Mouse (Mus musculus): ENCODE measurements around the gene Wdr46. TPM values are rescaled to one million over a fixed set of nuclear protein-coding genes. Genes with fewer than 3 reads are reported as not detected.

Wdr46 gene
- polyA plus RNA-seq, 1 experiment from 2014 or later = 52.5 TPM

DNA sequence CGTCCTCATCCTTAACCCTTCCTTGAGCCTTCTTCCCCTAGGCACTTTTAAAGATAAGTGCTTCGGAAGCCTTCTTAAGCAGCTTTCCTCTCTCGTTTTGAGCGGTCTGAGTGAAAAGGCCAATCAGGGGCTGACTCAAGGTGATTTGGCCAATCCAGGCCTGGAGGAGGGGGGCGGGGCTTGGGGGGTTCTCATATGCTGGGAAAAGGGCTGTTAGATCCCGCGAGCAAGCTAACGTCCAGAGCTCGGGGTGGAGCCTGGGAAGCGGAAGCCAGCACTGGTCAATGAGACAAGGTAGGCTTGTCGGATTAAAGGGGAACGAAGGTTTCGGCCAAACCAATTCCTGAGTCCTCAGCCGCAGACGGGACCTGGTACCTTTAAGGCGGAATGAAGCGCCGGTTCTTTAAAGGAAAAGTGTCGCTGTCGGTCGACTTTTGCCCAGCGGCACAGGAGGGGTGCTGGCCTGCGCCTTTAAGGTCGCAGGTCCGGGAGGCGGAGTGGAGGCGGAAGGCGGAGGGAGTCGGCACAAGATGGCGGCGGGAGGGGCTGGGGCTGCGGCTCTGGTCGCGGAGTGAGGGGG lies 24.7 kb upstream of the Wdr46 start, which contains the start of the genes Tapbp and Zbtb22:
Tapbp (plus strand) TSS at position 229 of the 580 bp plus-strand sequence.
Zbtb22 (plus strand) TSS at position 234 of the 580 bp plus-strand sequence.
- Histone ChIP-seq H3K4me3 (peak within 1 kb of the TSS; percentile 74), H3K27ac (replicated peaks) (peak within 1 kb of the TSS; percentile 97), H3K4me1 (peaks cover 74% of the 10 kb centered on the region), H3K27me3 (ENCODE audit: low read depth, poor library complexity, severe bottlenecking) (peaks cover 18% of the 10 kb centered on the region), H3K36me3 (peaks cover 62% of the 10 kb centered on the region), H3K9me3 (replicated peaks) (no peaks in the 10 kb centered on the region)
- WGBS = under 1% methylated on average over 34 of the region's 34 CpGs
- DNase-seq (ENCODE audit: low spot score) = peak; percentile 98

DNA sequence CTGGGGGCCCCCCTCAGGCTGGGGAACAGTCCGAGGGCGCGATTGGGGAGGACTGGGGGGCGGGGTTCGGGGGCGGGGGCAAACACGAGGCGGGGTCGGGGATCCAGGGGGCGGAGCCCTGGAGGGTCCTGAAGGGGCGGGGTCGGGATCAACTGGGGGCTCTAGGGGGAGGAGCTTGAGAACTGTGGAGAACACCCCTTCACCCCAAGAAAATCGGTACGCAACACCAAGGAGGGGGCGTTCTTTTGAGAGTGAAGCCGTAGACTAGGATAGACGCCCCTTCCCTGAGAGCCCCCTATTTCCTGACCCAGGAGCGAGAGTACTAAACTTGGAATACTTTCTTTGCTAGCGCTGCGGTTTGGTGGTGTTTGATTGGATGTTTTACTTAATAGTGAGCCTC lies 24.2 kb upstream of the Wdr46 start:
- peaks cover 18% of the 10 kb centered on the region for H3K27me3 ChIP-seq (ENCODE audit: low read depth, poor library complexity, severe bottlenecking)
- 2% methylated on average over 18 of the region's 20 CpGs for WGBS
- H3K9me3 ChIP-seq (replicated peaks) = no peaks in the 10 kb centered on the region
- peaks cover 76% of the 10 kb centered on the region for H3K4me1 ChIP-seq
- no peak for DNase-seq (ENCODE audit: low spot score)
- H3K36me3 ChIP-seq = peaks cover 57% of the 10 kb centered on the region
- H3K4me3 ChIP-seq = peak overlapping the region; percentile 74
- peak overlapping the region; percentile 97 for H3K27ac ChIP-seq (replicated peaks)

DNA sequence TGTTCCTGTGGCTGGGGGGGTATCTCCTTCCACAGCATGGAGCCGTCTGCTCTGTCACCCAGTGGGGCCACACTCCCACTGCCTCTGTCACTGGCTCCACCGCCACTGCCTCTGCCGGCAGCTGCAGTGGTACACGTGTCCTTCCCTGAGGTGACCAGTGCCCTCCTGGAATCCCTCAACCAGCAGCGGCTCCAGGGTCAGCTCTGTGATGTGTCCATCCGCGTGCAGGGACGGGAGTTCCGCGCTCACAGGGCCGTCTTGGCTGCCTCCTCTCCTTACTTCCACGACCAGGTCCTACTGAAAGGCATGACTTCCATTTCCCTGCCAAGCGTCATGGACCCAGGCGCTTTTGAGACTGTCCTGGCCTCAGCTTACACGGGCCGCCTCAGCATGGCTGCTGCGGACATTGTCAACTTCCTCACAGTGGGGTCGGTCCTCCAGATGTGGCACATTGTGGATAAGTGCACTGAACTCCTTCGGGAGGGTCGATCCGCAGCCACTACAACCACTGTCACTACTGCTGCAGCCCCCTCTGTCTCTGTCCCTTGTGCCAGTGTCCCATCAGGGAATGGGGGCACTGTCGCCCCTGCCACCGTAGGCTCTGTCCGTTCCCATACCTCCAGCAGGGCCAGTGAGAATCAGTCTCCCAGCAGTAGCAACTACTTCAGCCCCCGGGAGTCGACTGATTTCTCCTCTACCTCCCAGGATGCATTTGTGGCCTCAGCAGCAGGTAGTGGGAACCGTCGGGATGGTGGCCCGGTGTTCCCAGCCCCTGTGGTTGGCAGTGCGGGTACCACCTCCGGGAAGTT lies 23.4 kb upstream of the Wdr46 start:
- Histone ChIP-seq H3K27me3 (ENCODE audit: low read depth, poor library complexity, severe bottlenecking) (peaks cover 18% of the 10 kb centered on the region), H3K36me3 (peaks cover 50% of the 10 kb centered on the region), H3K4me1 (peaks cover 70% of the 10 kb centered on the region), H3K4me3 (peak overlapping the region; percentile 74), H3K9me3 (replicated peaks) (no peaks in the 10 kb centered on the region), H3K27ac (replicated peaks) (0 out of 2 replicates have a peak overlapping the region, but pooled peaks have one; percentile 97)
- 75% methylated on average over 31 of the region's 31 CpGs for WGBS
- DNase-seq (ENCODE audit: low spot score) = no peak

DNA sequence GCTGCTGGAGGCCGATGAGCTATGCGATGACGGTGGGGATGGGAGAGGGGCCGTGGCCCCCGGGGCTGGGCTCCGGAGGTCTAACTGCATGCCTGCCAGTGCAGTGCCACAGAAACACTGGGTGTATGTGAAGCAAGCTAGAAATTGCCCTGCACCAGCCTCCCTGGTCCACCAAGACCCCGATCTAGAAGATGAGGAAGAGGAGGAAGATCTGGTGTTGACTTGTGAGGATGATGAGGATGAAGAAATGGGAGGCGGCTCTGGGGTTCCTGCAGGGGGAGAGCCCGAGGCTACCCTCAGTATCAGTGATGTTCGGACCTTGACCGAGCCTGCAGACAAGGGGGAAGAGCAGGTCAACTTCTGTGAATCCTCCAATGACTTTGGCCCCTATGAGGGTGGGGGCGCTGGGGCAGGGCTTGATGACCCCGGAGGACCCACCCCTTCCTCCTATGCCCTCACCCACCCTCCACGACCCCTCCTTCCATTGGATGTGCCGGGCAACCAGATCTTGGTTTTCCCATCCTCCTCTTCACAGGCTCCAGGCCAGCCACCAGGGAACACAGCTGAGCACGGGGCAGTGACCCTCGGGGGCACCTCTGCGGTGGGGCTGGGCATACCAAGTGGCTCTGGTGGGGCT lies 22.7 kb upstream of the Wdr46 start:
- Histone ChIP-seq H3K4me3 (peak overlapping the region; percentile 74), H3K9me3 (replicated peaks) (no peaks in the 10 kb centered on the region), H3K4me1 (peaks cover 67% of the 10 kb centered on the region), H3K27me3 (ENCODE audit: low read depth, poor library complexity, severe bottlenecking) (peaks cover 18% of the 10 kb centered on the region), H3K36me3 (peaks cover 42% of the 10 kb centered on the region), H3K27ac (replicated peaks) (0 out of 2 replicates have a peak overlapping the region, but pooled peaks have one; percentile 13)
- DNase-seq (ENCODE audit: low spot score) = no peak
- WGBS = 82% methylated on average over 18 of the region's 18 CpGs

DNA sequence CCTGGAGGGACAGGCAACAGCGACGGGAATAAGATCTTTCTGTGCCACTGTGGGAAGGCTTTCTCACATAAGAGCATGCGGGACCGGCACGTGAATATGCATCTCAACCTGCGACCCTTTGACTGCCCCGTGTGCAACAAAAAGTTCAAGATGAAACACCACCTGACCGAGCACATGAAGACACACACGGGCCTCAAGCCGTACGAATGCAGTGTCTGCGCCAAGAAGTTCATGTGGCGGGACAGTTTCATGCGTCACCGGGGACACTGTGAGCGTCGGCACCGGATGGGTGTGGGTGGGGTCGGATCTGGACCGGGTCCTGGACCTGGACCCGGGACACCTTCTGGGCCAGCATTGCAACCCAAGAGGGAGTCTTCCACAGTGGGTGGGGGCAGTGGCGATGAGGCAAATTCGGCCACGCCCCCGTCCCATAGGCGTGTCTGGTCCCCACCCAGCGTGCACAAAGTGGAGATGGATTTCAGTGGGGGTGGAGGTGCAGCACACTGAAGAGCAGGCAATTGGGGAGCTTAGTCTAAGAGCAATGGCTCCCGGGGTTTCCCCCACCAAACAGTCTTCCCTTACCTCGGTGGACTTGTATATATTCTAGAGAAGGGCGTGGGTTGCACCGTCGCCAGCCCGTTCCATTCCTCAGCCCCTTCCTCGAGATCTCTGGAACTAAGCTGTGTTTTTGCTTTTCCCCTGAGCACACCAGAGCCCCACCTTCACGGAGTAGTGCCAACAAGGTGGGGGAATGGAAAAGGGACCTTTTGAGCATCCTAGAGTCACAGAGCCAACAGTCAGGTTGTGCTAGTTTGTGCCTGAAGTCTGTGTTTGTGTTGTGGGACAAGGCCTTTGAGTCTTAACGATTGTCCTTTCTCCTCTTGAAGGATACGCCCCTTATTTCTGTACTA lies 21.9 kb upstream of the Wdr46 start:
- DNase-seq (ENCODE audit: low spot score) = no peak
- Histone ChIP-seq H3K36me3 (peaks cover 35% of the 10 kb centered on the region), H3K9me3 (replicated peaks) (no peaks in the 10 kb centered on the region), H3K4me3 (peak overlapping the region; percentile 74), H3K27ac (replicated peaks) (no peak overlapping the region), H3K27me3 (ENCODE audit: low read depth, poor library complexity, severe bottlenecking) (peaks cover 18% of the 10 kb centered on the region), H3K4me1 (peaks cover 67% of the 10 kb centered on the region)
- 63% methylated on average over 37 of the region's 37 CpGs for WGBS

DNA sequence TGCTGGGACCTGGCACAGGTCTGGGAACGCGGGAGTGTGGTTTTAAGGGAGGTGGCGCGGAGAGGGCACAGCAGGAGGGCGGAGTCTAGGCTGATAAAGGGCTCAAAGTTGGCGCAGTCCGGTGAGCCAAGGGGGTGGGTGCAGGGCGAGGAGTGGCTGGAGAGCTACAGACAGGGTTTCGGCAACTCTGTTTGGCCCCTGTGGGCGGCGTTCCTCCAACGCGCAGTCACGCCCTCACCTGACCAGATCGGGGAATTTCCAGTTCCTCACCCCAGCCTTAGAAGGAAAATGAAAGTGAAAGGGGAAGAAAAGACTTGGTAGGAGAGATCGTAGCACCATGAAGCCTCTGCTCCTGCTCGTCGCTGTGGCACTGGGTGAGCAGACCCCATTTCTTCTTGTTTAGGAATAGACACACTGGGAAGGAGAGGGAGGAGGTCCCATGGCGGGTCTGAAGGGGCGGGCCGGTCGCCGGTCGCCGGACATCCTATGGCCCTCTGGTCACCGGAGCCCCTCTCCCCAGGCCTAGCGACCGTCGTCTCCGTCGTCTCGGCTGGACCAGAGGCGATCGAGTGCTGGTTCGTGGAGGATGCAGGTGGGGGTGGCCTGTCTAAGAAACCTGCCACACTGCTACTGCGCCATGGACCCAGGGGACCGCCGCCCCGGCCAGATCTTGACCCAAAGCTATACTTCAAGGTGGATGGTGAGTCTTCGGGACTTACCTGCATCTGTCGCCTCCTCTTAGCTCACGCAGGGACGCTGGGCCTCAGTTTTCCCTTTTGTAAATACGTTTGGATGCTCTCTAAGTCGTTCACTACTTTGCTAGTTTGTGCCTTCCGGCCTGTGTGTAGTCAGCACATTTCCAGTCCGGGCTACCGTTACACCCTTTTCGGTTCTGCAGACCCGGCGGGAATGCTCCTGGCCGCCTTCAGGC lies 20.8 kb upstream of the Wdr46 start:
- H3K4me3 ChIP-seq = peak overlapping the region; percentile 74
- peaks cover 18% of the 10 kb centered on the region for H3K27me3 ChIP-seq (ENCODE audit: low read depth, poor library complexity, severe bottlenecking)
- peak; percentile 48 for DNase-seq (ENCODE audit: low spot score)
- under 1% methylated on average over 52 of the region's 52 CpGs for WGBS
- H3K27ac ChIP-seq (replicated peaks) = peak overlapping the region; percentile 83
- peaks cover 59% of the 10 kb centered on the region for H3K4me1 ChIP-seq
- peaks cover 24% of the 10 kb centered on the region for H3K36me3 ChIP-seq
- H3K9me3 ChIP-seq (replicated peaks) = no peaks in the 10 kb centered on the region

DNA sequence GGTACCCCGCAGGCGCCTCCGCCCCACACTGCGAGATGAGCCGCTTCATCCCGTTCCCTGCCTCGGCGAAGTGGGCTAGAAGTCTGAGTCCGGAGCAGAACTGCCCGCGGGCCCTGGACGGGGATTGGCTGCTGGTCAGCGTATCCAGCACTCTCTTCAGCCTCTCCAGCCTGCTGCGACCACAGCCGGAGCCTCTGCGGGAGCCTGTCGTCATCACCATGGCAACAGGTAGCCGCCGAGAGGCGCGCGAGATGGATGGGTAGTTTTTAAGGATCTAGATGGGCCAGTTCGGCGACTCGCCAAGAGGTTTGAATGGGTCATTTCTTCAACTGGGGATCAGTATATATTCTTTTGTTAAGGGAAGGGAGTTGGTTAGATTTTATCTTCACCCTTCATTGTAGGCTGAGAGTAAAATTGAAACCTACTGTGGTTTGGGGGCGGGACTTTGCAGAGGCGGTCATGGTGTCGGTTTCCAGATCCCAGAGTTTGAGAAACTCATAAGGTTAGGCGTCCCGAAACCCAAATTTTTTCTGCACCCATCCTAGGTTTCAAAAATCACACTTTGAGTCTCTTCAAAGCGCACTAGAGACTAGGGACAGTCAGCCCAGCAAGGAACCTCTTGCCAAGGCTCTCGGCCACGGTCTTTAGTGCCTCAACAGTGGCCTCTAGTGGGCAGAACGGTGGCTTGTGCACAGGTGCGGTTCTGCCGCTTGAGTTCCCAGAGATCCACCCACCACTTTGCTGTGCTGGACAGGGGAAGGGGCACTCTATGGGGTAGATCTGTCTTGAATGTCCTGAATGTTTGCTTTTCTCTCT lies 20.0 kb upstream of the Wdr46 start:
- peak overlapping the region; percentile 74 for H3K4me3 ChIP-seq
- peak overlapping the region; percentile 83 for H3K27ac ChIP-seq (replicated peaks)
- WGBS = under 1% methylated on average over 36 of the region's 36 CpGs
- peaks cover 25% of the 10 kb centered on the region for H3K36me3 ChIP-seq
- peaks cover 18% of the 10 kb centered on the region for H3K27me3 ChIP-seq (ENCODE audit: low read depth, poor library complexity, severe bottlenecking)
- peaks cover 50% of the 10 kb centered on the region for H3K4me1 ChIP-seq
- H3K9me3 ChIP-seq (replicated peaks) = no peaks in the 10 kb centered on the region
- DNase-seq (ENCODE audit: low spot score) = peak; percentile 88

DNA sequence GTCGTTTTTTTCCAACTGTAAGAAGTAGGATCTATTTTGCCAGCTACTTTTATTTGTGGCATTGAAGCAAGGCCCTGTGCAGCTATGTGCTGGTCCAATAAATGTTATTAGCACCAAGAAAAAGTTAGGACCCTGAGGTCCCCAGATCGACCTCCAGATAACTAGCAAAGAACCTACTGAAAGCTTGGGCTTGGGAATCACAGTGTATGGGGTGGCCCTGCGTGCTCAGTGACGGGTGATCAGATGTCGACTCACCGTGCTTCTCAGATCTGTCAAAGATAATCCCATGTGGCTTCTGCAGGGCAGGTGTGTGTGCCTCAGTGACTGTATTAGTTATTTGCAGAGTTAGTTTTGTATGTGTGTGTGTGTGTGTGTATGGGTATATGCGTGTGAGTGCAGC lies 19.1 kb upstream of the Wdr46 start:
- Histone ChIP-seq H3K27me3 (ENCODE audit: low read depth, poor library complexity, severe bottlenecking) (peaks cover 18% of the 10 kb centered on the region), H3K36me3 (peaks cover 34% of the 10 kb centered on the region), H3K4me3 (peak overlapping the region; percentile 74; the same call in 1 of the 2 replicates), H3K9me3 (replicated peaks) (no peaks in the 10 kb centered on the region), H3K27ac (replicated peaks) (no peak overlapping the region), H3K4me1 (peaks cover 49% of the 10 kb centered on the region)
- no peak for DNase-seq (ENCODE audit: low spot score)
- WGBS = 90% methylated on average over 7 of the region's 7 CpGs

DNA sequence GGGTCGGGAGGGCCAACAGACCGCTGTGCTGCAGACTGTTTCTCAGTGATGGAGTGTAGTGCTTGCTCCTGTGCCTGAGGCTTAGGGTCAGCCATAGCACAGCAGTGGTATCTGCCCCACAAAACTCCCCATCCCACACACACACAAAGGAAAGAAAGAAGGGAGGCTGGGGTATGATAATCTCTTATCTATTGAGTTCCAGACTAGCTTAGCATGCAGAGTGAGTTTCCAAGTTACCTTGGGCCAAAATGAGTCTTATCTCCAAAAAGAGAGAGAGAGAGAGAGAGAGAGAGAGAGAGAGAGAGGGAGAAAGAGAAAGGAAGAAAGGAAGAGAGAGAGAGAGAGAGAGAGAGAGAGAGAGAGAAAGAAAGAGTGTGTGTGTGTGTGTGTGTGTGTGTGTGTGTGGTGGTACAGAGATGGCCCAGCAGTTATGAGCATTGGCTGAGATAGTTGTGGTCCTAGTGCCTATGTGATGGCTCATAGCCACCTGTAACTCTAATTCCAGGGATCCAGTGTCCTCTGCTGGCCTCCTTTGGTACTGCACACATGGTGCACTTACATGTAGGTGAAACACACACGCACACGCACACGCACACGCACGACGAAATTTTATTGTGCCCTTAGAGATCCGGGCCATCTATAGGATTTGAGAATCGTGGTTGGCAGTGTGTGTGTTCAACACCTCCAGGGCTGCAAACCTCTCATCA lies 15.7 kb upstream of the Wdr46 start:
- no peak for DNase-seq (ENCODE audit: low spot score)
- 83% methylated on average over 10 of the region's 10 CpGs for WGBS
- no peak overlapping the region for H3K4me3 ChIP-seq
- H3K27ac ChIP-seq (replicated peaks) = no peak overlapping the region
- H3K36me3 ChIP-seq = peaks cover 22% of the 10 kb centered on the region
- H3K9me3 ChIP-seq (replicated peaks) = no peaks in the 10 kb centered on the region
- peaks cover 33% of the 10 kb centered on the region for H3K4me1 ChIP-seq
- H3K27me3 ChIP-seq (ENCODE audit: low read depth, poor library complexity, severe bottlenecking) = no peaks in the 10 kb centered on the region

DNA sequence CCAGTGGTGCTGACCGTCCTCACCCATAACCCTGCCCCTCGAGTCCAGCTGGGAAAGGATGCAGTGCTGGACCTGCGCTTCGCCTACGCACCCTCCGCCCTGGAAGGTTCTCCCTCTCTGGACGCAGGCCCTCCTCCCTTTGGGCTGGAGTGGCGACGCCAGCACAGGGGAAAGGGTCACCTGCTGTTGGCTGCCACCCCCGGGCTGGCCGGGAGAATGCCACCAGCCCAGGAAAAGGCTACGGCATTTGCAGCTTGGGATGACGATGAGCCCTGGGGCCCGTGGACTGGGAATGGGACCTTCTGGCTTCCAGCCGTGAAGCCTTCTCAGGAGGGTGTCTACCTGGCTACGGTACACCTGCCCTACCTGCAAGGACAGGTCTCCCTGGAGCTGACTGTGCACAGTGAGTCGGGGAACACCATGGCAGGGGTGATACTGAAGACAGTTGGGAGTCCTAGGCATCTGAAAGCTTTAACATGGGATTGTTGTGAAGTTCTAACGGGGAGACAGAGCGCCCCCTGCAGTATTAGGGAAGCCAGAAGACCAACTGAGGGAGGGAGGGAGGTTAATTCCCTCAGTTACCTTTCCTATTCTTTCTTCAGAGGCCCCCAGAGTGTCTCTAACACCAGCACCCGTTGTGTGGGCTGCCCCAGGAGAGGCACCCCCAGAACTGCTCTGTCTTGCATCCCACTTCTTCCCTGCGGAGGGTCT lies 14.9 kb upstream of the Wdr46 start:
- WGBS = 84% methylated on average over 21 of the region's 21 CpGs
- Histone ChIP-seq H3K4me3 (peak overlapping the region; percentile 23; the same call in 1 of the 2 replicates), H3K27ac (replicated peaks) (no peak overlapping the region)

More for the DNA sequence above, 14.9 kb upstream of the Wdr46 start:
- Histone ChIP-seq H3K36me3 (peaks cover 22% of the 10 kb centered on the region), H3K9me3 (replicated peaks) (no peaks in the 10 kb centered on the region), H3K27me3 (ENCODE audit: low read depth, poor library complexity, severe bottlenecking) (no peaks in the 10 kb centered on the region), H3K4me1 (peaks cover 33% of the 10 kb centered on the region)
- DNase-seq (ENCODE audit: low spot score) = no peak
